Mouse (Mus musculus): ENCODE results near the gene Tspan13. TPM values are rescaled to one million over a fixed set of nuclear protein-coding genes. Genes with fewer than 3 reads are reported as not detected.

Tspan13 gene
- polyA plus RNA-seq, 1 experiment: 23.7 TPM

DNA sequence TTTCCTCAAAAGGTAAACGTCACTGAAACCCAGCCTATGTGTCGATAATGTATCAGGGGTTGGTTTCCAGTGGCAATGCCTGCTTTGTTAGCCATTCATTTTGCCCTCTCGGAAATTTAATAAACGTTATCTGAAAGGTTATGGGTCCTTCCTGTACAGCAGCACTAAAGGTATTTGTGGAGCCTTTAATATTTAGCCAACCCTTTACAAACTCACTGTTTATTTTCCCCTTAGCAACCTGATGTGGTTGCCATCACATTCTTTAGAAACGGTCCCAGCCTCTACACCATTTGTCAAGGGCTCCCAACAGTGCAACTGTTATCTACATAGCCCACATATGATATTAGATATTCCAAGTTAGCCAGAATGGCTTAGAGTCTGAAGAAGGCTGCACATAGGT, 62.7 kb downstream of the Tspan13 start:
- H3K4me1 ChIP-seq (ENCODE audit: control insufficient read depth, insufficient read depth, low read length): no peaks in the 10 kb centered on the region
- 76% methylated on average over 5 of the region's 5 CpGs for WGBS
- DNase-seq: no peak
- no peaks in the 10 kb centered on the region for H3K36me3 ChIP-seq (ENCODE audit: control insufficient read depth, insufficient read depth, low read length)
- no peaks in the 10 kb centered on the region for H3K27me3 ChIP-seq (replicated peaks; ENCODE audit: control insufficient read depth, insufficient read depth, low read length)
- H3K27ac ChIP-seq (ENCODE audit: insufficient read depth, low read depth, low read length): no peak overlapping the region
- TF ChIP-seq CTCF (conservative IDR thresholded peaks at IDR 0.05; ENCODE audit: insufficient read depth, insufficient read length, low read depth, low read length) (no peak), POLR2A (IDR thresholded peaks at IDR 0.05; ENCODE audit: low read depth, low read length) (no peak)
- no peak overlapping the region for H3K4me3 ChIP-seq (ENCODE audit: insufficient read depth, low read depth, low read length)

DNA sequence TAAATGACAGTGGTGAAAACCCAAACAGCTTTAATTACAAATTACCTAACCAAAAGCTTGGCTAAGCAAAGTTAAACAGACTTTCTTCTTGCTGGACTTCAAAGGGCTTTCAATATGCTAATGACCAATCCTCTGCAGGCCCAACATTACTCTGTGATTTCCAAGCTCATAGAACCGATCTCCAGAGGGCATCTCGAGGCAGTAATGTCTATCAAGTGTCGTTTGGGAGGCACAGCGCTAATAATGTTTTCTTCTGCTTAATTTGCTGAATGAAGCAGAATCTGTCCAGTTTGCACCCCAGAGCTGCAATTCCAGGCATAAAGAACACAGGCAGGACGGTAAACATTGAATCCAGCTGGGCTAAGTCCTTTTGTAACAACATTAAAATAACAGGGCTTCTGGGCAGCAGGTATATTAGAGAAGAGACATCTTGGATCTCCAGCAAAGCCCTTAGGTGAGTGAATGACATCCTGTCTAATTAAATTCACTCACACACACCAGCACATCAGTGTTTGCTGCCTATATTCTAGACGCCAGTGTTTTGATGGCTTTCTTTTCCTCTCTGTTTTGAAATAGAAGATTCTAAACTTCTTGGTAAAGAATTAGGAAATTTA, 64.6 kb downstream of the Tspan13 start:
- Histone ChIP-seq H3K36me3 (ENCODE audit: control insufficient read depth, insufficient read depth, low read length) (no peaks in the 10 kb centered on the region), H3K4me1 (ENCODE audit: control insufficient read depth, insufficient read depth, low read length) (no peaks in the 10 kb centered on the region), H3K4me3 (ENCODE audit: insufficient read depth, low read depth, low read length) (no peak overlapping the region), H3K27ac (ENCODE audit: insufficient read depth, low read depth, low read length) (0 out of 2 replicates have a peak overlapping the region, but pooled peaks have one; percentile 17), H3K27me3 (replicated peaks; ENCODE audit: control insufficient read depth, insufficient read depth, low read length) (no peaks in the 10 kb centered on the region)
- peak; percentile 21 for DNase-seq
- WGBS: 41% methylated on average over 6 of the region's 6 CpGs
- TF ChIP-seq POLR2A (IDR thresholded peaks at IDR 0.05; ENCODE audit: low read depth, low read length) (no peak), CTCF (conservative IDR thresholded peaks at IDR 0.05; ENCODE audit: insufficient read depth, insufficient read length, low read depth, low read length) (no peak)

DNA sequence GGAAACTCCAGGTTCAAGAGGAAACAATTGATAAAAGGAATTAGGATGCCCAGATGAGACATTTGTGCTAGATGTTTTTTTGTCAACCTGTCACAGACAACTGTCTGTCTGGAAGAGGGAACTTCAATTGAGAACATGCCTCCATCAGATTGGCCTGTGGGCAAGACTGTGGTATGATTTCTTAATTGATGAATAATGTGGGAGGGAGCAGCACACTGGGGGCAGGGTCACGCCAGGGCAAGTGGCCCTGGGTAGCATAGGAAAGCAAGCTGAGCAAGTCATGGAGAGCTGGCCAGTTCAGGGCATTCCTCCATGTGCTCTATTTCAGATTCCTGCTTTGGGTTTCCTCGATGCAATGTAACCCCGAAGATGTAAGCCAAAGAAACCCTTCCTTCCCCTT, 66.4 kb downstream of the Tspan13 start:
- no peaks in the 10 kb centered on the region for H3K36me3 ChIP-seq (ENCODE audit: control insufficient read depth, insufficient read depth, low read length)
- no peaks in the 10 kb centered on the region for H3K4me1 ChIP-seq (ENCODE audit: control insufficient read depth, insufficient read depth, low read length)
- no peak for DNase-seq
- TF ChIP-seq CTCF (conservative IDR thresholded peaks at IDR 0.05; ENCODE audit: insufficient read depth, insufficient read length, low read depth, low read length): no peak
- no peak for TF ChIP-seq POLR2A (IDR thresholded peaks at IDR 0.05; ENCODE audit: low read depth, low read length)
- H3K27ac ChIP-seq (ENCODE audit: insufficient read depth, low read depth, low read length): no peak overlapping the region
- 82% methylated on average over 3 of the region's 3 CpGs for WGBS
- H3K4me3 ChIP-seq (ENCODE audit: insufficient read depth, low read depth, low read length): no peak overlapping the region
- no peaks in the 10 kb centered on the region for H3K27me3 ChIP-seq (replicated peaks; ENCODE audit: control insufficient read depth, insufficient read depth, low read length)

DNA sequence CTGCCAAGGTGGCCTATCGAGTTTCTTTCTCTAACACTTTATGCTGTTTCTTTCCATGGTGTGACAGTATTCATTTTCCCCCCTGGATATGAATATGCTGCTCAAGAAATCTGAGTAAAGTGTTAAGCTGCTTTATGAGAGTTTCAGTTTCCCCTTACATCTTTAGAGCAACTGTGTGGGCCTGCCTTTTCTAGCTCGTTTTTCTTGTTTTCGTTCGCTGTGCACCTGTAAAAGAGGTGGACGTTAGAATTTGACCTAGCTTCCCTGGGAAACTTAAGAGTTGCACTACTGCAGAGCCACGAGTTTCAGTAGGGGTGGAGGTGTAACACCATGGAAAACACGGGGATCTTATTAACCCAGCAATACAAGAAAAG, 75.5 kb downstream of the Tspan13 start:
- no peak for TF ChIP-seq POLR2A (IDR thresholded peaks at IDR 0.05; ENCODE audit: low read depth, low read length)
- no peak for TF ChIP-seq CTCF (conservative IDR thresholded peaks at IDR 0.05; ENCODE audit: insufficient read depth, insufficient read length, low read depth, low read length)
- Histone ChIP-seq H3K27ac (ENCODE audit: insufficient read depth, low read depth, low read length) (no peak overlapping the region), H3K36me3 (ENCODE audit: control insufficient read depth, insufficient read depth, low read length) (no peaks in the 10 kb centered on the region), H3K4me1 (ENCODE audit: control insufficient read depth, insufficient read depth, low read length) (no peaks in the 10 kb centered on the region), H3K4me3 (ENCODE audit: insufficient read depth, low read depth, low read length) (no peak overlapping the region), H3K27me3 (replicated peaks; ENCODE audit: control insufficient read depth, insufficient read depth, low read length) (no peaks in the 10 kb centered on the region)
- no peak for DNase-seq
- WGBS: 46% methylated on average over 7 of the region's 7 CpGs

DNA sequence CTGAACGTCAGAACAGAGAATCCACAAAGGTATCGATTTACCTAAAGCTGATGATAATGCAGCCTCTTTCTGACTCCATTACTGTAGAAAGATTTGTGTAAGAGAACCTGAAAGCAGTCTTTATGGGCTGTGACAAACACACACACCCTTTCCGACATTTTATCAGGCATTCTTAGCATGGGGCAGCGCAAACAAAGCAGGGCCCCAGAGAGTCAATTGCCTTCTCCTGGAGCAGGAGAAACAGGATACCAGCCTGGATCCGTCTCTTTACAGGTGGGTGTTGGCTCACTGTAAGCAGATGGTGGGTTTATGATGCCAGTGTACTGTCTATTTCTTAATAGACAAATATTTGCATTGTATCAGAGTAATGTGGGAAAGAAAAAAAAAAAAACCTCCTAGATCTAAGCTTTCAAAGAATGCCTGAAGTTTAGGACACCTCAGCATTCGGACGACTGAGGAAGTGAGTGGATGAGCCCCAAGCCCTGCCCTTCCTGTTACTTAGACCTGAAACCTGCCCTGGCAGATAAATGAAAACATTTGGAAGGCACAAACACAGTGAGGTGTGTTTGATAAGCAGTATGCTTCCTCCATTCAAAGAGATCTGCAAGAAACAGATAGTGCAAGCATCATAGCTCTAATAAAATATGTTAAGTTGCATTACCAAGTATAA, 76.1 kb downstream of the Tspan13 start:
- 54% methylated on average over 7 of the region's 7 CpGs for WGBS
- TF ChIP-seq POLR2A (IDR thresholded peaks at IDR 0.05; ENCODE audit: low read depth, low read length): no peak
- TF ChIP-seq CTCF (conservative IDR thresholded peaks at IDR 0.05; ENCODE audit: insufficient read depth, insufficient read length, low read depth, low read length): no peak
- no peak for DNase-seq
- no peaks in the 10 kb centered on the region for H3K36me3 ChIP-seq (ENCODE audit: control insufficient read depth, insufficient read depth, low read length)
- H3K27ac ChIP-seq (ENCODE audit: insufficient read depth, low read depth, low read length): no peak overlapping the region
- no peaks in the 10 kb centered on the region for H3K4me1 ChIP-seq (ENCODE audit: control insufficient read depth, insufficient read depth, low read length)
- H3K27me3 ChIP-seq (replicated peaks; ENCODE audit: control insufficient read depth, insufficient read depth, low read length): no peaks in the 10 kb centered on the region
- no peak overlapping the region for H3K4me3 ChIP-seq (ENCODE audit: insufficient read depth, low read depth, low read length)

Other genes with a start within 250 kb of the Tspan13 start
- gene Agr3, start 116.9 kb downstream of the Tspan13 start, polyA plus RNA-seq (2012; rRNA removed): not detected in 2 replicates
- not detected in 2 replicates for gene Agr2, start 49.6 kb downstream of the Tspan13 start, polyA plus RNA-seq (2012; rRNA removed)
- 13.5 and 16.9 TPM in 2 replicates for gene Ankmy2, start 114.6 kb upstream of the Tspan13 start, polyA plus RNA-seq (2012; rRNA removed)
- gene Bzw2, start 115.6 kb upstream of the Tspan13 start, polyA plus RNA-seq (2012; rRNA removed): 9.6 and 10.1 TPM in 2 replicates
- not detected in 2 replicates for gene Lrrc72, start 210.9 kb upstream of the Tspan13 start, polyA plus RNA-seq (2012; rRNA removed)